Mouse (Mus musculus): ENCODE measurements at regions not wholly inside any gene's neighbourhood (a gene's known extent, or its start where the extent isn't known, plus 50 kb on each side); places are given as distances from the start of the nearest gene placed in this dataset.

DNA sequence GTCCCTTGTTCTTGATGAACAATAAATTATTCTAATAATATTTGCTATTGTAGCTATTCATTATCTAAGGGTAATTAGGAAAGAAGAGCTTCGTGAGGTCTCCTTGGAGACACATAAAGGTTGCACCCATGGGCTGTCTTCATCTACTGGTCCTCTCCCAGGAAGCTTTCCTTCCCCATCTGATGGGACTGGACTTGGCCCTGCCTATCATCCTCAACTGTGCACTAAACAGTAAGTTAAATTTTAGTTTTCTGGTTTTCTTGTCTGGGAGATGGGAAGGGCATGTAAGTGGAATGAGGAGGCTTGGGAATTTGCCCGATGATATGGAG lies 554.5 kb downstream of the Gm9195 start:
- ATAC-seq (replicated peaks; ENCODE audit: low FRiP score, low TSS enrichment, poor library complexity, severe bottlenecking) = no peak

DNA sequence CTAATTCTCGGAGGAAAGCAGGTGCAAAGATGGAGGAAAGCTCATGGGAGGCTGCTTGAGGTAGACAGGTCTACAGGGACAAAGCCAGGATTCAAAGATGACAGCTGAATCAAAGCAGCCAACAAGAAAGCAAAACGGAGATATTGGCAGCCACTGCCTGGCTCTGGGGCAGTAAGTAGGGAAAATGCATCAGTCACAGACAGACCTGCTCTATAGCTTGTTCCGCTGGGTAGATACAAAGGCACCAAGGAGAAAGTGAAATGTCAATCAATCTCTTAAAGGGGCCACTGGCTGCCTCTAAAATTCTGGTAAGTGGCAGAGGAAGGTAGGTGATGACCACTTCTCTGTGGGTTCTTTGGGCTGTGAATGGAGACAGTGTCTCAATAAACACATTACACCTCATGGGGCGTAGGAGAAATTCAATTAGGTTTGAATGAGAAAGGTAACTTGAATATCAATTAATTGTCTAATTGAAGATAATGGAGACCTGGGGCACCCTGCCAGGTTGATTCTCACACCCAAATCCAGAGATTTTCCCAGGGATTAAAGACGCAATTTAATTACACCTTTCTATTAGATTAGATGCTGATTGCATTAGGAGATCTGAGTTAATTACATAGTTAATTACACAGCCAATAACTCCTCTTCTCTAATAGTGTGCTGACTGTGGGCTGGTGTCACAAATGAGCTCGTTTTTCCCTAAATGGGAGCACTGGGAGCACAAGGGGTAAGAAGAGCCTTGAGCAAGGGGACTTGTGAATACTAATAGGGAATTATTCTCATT lies 555.1 kb downstream of the Gm9195 start:
- no peak for ATAC-seq (replicated peaks; ENCODE audit: low FRiP score, low TSS enrichment, poor library complexity, severe bottlenecking)

GRCm38 (mm10) chr14:71915964-71916363 lies 575.7 kb downstream of the Gm9195 start:
- ATAC-seq (replicated peaks; ENCODE audit: low FRiP score, low TSS enrichment, poor library complexity, severe bottlenecking) = no peak

DNA sequence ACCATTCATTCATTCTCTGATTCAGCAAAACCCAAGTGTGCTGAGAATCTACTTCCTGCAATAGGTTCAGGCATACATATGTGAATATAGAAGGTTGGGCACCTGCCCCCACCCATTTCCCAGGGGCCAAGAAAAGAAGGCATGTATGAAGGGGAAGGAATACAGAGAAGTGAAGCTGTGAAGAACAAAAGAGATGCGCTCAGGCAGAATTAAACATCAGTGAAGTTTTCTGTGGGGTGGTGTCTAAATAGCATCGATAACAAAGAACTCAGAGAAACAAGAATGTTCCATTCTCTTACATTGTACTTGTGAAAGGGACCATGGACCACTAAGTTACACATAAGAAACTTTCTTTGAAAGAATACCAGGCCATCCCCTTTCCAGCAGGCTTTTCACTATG lies 580.7 kb downstream of the Gm9195 start:
- no peak for ATAC-seq (replicated peaks; ENCODE audit: low FRiP score, low TSS enrichment, poor library complexity, severe bottlenecking)

DNA sequence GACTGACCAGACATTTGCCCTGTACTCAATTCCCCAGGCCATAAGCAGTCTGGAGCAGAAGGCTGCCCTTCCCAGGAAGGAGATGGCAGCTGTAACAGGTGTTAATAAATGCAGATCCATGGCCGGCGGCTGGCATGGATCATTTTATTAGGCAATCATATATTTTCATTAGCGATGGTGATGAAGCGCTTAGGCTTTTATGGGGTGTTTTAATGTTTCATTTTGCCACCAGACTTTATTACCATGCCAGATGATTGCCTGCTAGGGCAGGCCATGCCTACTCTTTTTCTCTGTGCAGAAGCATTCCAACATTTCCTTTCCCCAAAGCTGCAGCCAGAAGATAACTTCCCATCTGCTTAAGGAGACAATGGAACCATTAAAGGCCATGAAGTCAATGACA lies 596.2 kb downstream of the Gm9195 start:
- ATAC-seq (replicated peaks; ENCODE audit: low FRiP score, low TSS enrichment, poor library complexity, severe bottlenecking) = no peak

DNA sequence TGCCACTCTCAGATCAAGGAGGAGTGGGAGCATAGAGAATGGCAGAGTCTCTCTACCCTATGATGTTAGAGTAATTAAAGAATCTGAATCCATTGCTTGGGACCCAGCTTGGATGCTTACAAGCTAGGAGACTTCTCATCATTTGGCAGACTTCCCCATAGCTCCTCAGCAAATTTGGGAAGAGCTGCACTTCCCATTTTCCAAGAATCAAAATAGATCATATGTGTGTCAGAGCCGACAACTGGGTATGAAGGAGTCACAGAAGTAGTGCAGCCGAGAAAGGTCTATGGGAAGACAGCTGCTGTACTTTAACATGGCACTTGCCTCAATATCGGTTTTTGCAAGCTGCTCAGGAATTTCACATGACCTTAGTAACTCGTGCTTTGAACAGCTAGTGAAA lies 596.8 kb downstream of the Gm9195 start:
- ATAC-seq (replicated peaks; ENCODE audit: low FRiP score, low TSS enrichment, poor library complexity, severe bottlenecking) = no peak

DNA sequence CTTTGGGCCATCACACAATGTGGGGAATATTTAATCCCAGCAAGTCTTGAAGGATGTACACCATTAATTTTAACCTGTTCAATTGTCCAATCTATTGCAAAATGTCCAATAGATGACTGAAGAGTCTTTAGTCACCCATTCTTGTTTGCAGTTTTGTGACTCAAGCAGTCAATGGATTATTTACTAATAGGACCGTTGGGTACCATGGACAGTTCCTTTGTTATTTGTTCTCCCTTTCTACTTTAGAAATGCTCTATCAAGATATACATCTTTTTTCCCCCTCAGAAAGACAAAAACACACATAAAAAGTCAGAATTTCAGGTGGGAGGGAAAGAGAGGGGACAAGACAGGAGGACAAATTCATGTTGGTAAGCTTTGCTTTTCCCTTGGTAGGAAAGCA lies 598.3 kb downstream of the Gm9195 start:
- no peak for ATAC-seq (replicated peaks; ENCODE audit: low FRiP score, low TSS enrichment, poor library complexity, severe bottlenecking)

DNA sequence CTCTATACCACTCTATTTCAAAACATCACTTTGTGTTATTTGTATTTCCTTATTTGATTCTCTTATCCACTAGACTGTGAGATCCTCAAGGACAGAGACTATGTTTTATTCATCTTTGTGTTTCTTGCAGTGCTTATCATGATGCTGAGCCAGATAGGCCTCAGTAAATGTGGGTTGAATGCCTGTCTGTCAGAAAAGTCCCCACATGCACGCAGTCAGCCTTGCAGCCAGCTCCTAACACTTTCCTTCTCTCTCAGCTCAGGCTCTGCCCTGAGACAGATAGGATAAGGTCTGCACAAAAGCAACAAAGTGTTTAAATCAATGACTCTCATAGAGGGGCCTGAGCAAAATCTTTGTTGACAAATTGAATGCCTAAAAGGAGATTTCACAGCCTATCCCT lies 600.0 kb downstream of the Gm9195 start:
- ATAC-seq (replicated peaks; ENCODE audit: low FRiP score, low TSS enrichment, poor library complexity, severe bottlenecking) = no peak

DNA sequence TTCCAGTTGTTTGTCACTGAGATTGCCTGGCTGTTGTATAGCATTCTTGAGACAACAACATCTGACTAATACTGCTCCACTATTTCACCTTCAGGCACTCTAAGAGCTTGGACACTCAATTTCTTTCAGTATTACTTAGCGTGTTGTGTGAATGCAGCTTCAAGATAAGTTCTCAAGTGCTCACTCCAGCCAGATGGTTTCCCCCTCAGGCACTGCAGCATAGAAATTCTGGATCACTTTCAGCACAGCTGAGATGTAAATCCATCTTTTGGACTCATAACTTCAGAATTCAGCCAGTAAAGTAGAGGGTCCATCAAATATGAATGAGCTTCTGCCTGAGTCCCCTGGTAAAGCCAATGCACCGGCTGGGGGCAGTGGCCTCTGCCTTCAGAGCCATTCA lies 608.8 kb downstream of the Gm9195 start:
- ATAC-seq (replicated peaks; ENCODE audit: low FRiP score, low TSS enrichment, poor library complexity, severe bottlenecking) = no peak

- no peak for ATAC-seq (replicated peaks; ENCODE audit: low FRiP score, low TSS enrichment, poor library complexity, severe bottlenecking)
Observed at GRCm38 (mm10) chr14:71845546-71845945, 646.1 kb downstream of the Gm9195 start.

GRCm38 (mm10) chr14:71808863-71809487 lies 682.7 kb downstream of the Gm9195 start:
- ATAC-seq (replicated peaks; ENCODE audit: low FRiP score, low TSS enrichment, poor library complexity, severe bottlenecking) = no peak

DNA sequence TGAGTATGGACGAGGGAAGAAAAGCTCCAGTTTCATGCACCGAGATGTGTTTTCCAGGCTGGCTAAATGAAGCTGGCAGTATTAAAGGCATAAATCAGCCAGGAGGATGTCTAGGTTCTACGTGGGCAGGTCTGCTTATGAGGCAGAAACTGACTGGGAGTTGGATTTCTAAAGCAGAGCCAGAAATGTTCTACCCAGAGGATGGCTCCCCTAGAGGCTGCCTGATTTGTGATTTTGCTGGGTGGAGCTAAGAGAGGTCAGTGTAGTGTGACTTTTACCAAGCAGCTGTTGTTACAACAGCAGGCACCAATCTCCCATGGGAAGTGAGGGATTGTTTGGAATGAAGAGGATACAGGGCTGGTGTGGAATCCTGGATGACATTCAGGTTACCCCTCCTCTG lies 686.0 kb downstream of the Gm9195 start:
- ATAC-seq (replicated peaks; ENCODE audit: low FRiP score, low TSS enrichment, poor library complexity, severe bottlenecking) = no peak

DNA sequence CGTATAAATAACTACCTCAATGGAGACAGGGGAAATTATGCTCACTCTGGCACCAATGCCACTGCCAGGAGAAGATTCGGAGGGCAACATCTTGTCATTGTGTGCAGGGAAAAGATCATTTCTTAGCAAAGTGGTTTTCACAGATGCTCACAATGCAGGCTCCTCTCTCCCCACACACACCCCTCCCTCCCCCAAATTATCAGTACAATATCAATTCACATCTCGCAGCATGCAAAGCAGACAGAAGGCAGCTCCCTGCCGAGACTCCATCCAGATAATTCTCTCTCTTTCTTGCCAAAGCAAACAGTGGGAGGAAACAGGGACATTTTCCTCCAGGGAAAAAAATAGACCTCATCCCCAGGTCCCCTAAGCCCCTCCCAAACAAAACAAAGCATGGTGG lies 691.8 kb downstream of the Gm9195 start:
- no peak for ATAC-seq (replicated peaks; ENCODE audit: low FRiP score, low TSS enrichment, poor library complexity, severe bottlenecking)

- ATAC-seq (replicated peaks; ENCODE audit: low FRiP score, low TSS enrichment, poor library complexity, severe bottlenecking) = no peak
Observed at GRCm38 (mm10) chr14:71795713-71796112, 695.9 kb downstream of the Gm9195 start.

DNA sequence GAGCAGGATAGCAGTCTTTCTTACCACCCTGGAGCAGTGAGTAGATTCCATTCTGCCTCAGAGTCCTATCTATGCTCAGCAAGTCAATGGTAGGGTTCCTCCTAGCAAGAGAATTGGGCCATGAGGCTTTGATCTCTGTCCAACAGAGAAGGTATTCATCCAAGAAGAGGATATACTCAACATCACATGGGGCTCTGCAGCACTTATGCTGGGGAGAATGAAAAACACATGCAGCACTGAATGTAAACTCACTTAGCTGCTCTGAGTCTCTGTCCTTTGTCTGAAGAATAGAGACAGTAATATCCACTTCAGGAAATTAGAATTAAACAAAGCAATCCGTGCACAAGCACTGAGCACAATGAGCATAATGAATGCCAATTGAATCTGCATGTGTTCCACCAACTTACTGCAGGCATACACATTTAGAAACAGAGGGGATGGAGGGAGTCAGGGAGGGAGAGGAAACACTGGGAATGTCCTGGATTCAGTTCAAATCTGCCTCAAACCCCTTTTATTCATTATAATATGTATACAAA lies 714.6 kb downstream of the Gm9195 start:
- no peak for ATAC-seq (replicated peaks; ENCODE audit: low FRiP score, low TSS enrichment, poor library complexity, severe bottlenecking)

DNA sequence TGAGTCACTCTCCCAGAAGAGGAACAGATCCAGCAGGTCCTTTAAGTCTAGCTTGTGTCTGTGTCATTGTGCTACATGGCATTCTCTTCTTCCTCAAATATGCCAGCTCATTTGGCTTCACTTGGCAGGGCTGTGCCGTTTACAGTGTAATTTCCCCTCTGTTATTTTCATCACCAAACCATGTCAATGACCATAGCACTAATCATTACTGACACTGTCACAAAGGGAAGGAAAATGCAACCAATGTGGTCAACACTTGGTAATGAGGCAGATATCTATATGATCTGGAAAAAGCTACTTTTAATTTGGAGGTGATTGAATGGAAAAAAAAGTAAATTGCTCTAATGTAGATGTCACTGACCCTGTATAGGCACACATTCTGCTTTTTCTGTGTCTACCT lies 724.8 kb downstream of the Gm9195 start:
- ATAC-seq (replicated peaks; ENCODE audit: low FRiP score, low TSS enrichment, poor library complexity, severe bottlenecking) = no peak

- no peak for ATAC-seq (replicated peaks; ENCODE audit: low FRiP score, low TSS enrichment, poor library complexity, severe bottlenecking)
Observed at GRCm38 (mm10) chr14:71728542-71728941, 763.1 kb downstream of the Gm9195 start.

DNA sequence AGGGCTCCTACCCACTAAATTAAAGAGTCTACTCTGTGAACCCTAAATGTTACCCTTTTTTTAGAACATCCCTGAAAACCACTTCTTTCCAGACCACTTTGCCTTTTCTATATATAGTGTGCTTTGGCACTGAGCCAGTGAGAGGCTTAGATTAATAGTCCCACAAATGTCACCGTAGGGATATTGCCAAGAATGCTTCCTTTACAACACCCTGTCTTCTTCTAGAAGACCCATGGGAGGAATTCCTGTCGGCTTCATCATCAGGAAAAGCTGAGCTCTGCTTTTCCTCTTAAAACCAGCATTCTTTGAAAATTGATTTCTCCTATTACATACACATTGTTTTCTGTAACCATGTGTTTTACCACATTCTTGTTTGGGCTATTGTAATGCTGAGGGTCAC lies 768.1 kb downstream of the Gm9195 start:
- no peak for ATAC-seq (replicated peaks; ENCODE audit: low FRiP score, low TSS enrichment, poor library complexity, severe bottlenecking)

GRCm38 (mm10) chr14:71709528-71710289 lies 781.9 kb downstream of the Gm9195 start:
- no peak for ATAC-seq (replicated peaks; ENCODE audit: low FRiP score, low TSS enrichment, poor library complexity, severe bottlenecking)

DNA sequence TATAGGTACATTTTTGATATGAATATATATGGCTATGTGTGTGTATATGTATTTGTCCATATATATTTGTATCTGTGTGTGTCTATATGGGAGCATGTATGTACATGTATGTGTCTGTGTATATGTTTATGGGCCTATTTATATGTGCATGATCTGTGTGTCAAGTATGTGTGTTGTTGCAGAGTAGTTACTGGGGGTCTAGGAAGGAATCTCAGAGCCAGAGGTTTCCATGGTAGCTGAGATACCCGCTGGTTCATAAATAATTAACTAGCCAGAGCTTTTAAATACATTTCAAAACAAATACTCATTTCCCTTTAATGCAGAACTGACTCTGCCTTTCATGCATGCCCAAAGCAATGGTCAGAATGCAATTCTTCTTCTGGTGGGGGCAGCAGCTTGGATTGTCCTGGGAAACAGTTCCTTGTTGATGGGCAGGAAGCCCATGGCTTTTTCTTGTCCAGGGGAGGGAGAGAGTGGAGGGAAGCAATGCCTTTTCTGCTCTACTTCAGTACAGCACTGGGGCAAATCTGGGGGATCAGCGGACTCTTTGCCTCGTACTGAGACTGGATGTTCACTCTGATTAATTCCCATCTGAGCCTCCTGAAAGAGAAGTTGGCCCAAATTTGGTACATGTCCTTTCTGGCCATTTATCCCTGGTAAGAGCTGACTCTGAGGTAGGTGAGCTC lies 798.7 kb downstream of the Gm9195 start:
- no peak for ATAC-seq (replicated peaks; ENCODE audit: low FRiP score, low TSS enrichment, poor library complexity, severe bottlenecking)

All from megakaryocyte-erythroid progenitor cell, adult 5-6 weeks (primary cell).